In genomic region chr11:69754701-69755100, GRCm38 (mm10) we compare ENCODE assay signal across 8 mouse cellular contexts. TPM values are rescaled to one million over a fixed set of nuclear protein-coding genes. Genes with fewer than 3 reads are reported as not detected.
DNase-seq lines count a peak whose midpoint lies in the region; ATAC-seq and TF ChIP-seq lines count a peak whose summit lies in the region.

No protein-coding gene starts in this region.

- CTCF ChIA-PET in Patski (lab: Charles Lee) = interaction anchor here (1.2 to 2.6 kb wide), 4 partner anchors 25 to 72 kb away, joined by 4 to 8 read pairs (median 4); no protein-coding TSS in a partner anchor

- DNase-seq in kidney, adult 9 months = peak; percentile 54
- no peak for DNase-seq in kidney, adult 18-20 months
- no peak for DNase-seq in Patski (ENCODE audit: low read depth, low spot score)
- DNase-seq in limb, embryonic 11.5 days (ENCODE audit: low spot score) = no peak
- DNase-seq in natural killer cell, adult 2 months (ENCODE audit: low spot score in 2 of 2) = peak; percentile 52 to 63
- no peak for DNase-seq in adrenal gland, adult 2 months
- no peak for DNase-seq in left cerebral cortex, adult 18-20 months (ENCODE audit: low spot score in 2 of 2)

- no peaks in the 10 kb centered on the region for H3K36me3 ChIP-seq in forebrain, embryonic 12.5 days (replicated peaks)
- H3K36me3 ChIP-seq in limb, embryonic 11.5 days (ENCODE audit: control insufficient read depth, insufficient read depth, low read length) = no peaks in the 10 kb centered on the region

- H3K4me3 ChIP-seq in forebrain, embryonic 12.5 days (replicated peaks) = no peak overlapping the region
- H3K4me3 ChIP-seq in limb, embryonic 11.5 days (ENCODE audit: low read depth, low read length) = no peak overlapping the region

- H3K9me3 ChIP-seq in forebrain, embryonic 12.5 days = no peaks in the 10 kb centered on the region
- H3K9me3 ChIP-seq in limb, embryonic 11.5 days (ENCODE audit: control insufficient read depth, low read length) = no peaks in the 10 kb centered on the region

- no peak overlapping the region for H3K9ac ChIP-seq in forebrain, embryonic 12.5 days
- H3K9ac ChIP-seq in limb, embryonic 11.5 days (ENCODE audit: low read length) = no peak overlapping the region

- POLR2A ChIA-PET in Patski (lab: Charles Lee) = no interaction called here

- 56% methylated on average over 3 of the region's 3 CpGs for WGBS in forebrain, embryonic 12.5 days
- WGBS in limb, embryonic 11.5 days = 59% methylated on average over 3 of the region's 3 CpGs

- peaks cover 51% of the 10 kb centered on the region for H3K4me1 ChIP-seq in forebrain, embryonic 12.5 days
- peaks cover 21% of the 10 kb centered on the region for H3K4me1 ChIP-seq in limb, embryonic 11.5 days (ENCODE audit: control insufficient read depth, insufficient read depth, low read length)

- no peaks in the 10 kb centered on the region for H3K27me3 ChIP-seq in Patski
- H3K27me3 ChIP-seq in forebrain, embryonic 12.5 days = no peaks in the 10 kb centered on the region
- H3K27me3 ChIP-seq in limb, embryonic 11.5 days (ENCODE audit: control insufficient read depth, insufficient read depth, low read length) = no peaks in the 10 kb centered on the region

- H3K4me2 ChIP-seq in forebrain, embryonic 12.5 days = peak overlapping the region; percentile 78
- H3K4me2 ChIP-seq in limb, embryonic 11.5 days (ENCODE audit: low read depth, severe bottlenecking) = peak overlapping the region; percentile 3; the same call in 1 of the 2 replicates

- H3K27ac ChIP-seq in forebrain, embryonic 12.5 days = no peak overlapping the region
- no peak overlapping the region for H3K27ac ChIP-seq in limb, embryonic 11.5 days (replicated peaks; ENCODE audit: low read depth, low read length)

- in situ Hi-C loops in Patski (cut with MboI; ENCODE audit: low pct_unique_long_range_greater_than_20kb) = loop anchor here (5.0 kb wide), 2 partner anchors 72 to 123 kb away; partner anchors contain the start of genes Senp3 and Tmem95

- peak; percentile 79 for TF ChIP-seq CTCF in Patski (IDR thresholded peaks at IDR 0.05)

- no peak for ATAC-seq in Patski
- ATAC-seq in forebrain, embryonic 12.5 days (ENCODE audit: low FRiP score) = no peak
- ATAC-seq in limb, embryonic 11.5 days (ENCODE audit: insufficient number of reproducible peaks, low FRiP score, low TSS enrichment, low read depth) = no peak

RNA-seq across cellular contexts. Expression of gene Polr2a, which starts 3.7 kb away (rescaled TPM):
- 96.2 TPM for polyA plus RNA-seq in Patski (2021)
- 31.3 and 35.4 TPM in 2 replicates for polyA plus RNA-seq in forebrain, embryonic 12.5 days (2016; fragmentation: Nextera tagmentation; extraction: Ambion mirVana)
- 64.0 and 78.3 TPM in 2 replicates for polyA plus RNA-seq in limb, embryonic 11.5 days (2014; fragmentation: Nextera tagmentation; extraction: Ambion mirVana)
- 10 to 100 TPM; 71.4 to 77.9 TPM for total RNA-seq in adrenal gland, adult 2 months (2021)
- polyA plus RNA-seq in adrenal gland, adult 2 months (2012; rRNA removed) = 20.6 and 38.3 TPM in 2 replicates
- 10 to 100 TPM; 44.2 to 46.2 TPM for total RNA-seq in left cerebral cortex, adult 18-20 months (2021)

RNA-seq across cellular contexts. Expression of gene Slc35g3, which starts 7.1 kb away (rescaled TPM):
- polyA plus RNA-seq in Patski (2021) = 0.32 TPM
- 0.13 and 0.33 TPM in 2 replicates for polyA plus RNA-seq in forebrain, embryonic 12.5 days (2016; fragmentation: Nextera tagmentation; extraction: Ambion mirVana)
- 0.09 TPM in 1 of 2 replicates, not detected in the other for polyA plus RNA-seq in limb, embryonic 11.5 days (2014; fragmentation: Nextera tagmentation; extraction: Ambion mirVana)
- not detected for total RNA-seq in adrenal gland, adult 2 months (2021)
- polyA plus RNA-seq in adrenal gland, adult 2 months (2012; rRNA removed) = not detected in 2 replicates
- total RNA-seq in left cerebral cortex, adult 18-20 months (2021) = not detected

RNA-seq across cellular contexts. Expression of gene Zbtb4, which starts 11.0 kb away (rescaled TPM):
- 36.9 TPM for polyA plus RNA-seq in Patski (2021)
- polyA plus RNA-seq in forebrain, embryonic 12.5 days (2016; fragmentation: Nextera tagmentation; extraction: Ambion mirVana) = 1.3 and 1.5 TPM in 2 replicates
- polyA plus RNA-seq in limb, embryonic 11.5 days (2014; fragmentation: Nextera tagmentation; extraction: Ambion mirVana) = 0.96 and 1.1 TPM in 2 replicates
- 10 to 100 TPM; 47.3 to 74.8 TPM for total RNA-seq in adrenal gland, adult 2 months (2021)
- 66.0 and 73.6 TPM in 2 replicates for polyA plus RNA-seq in adrenal gland, adult 2 months (2012; rRNA removed)
- 100 to 1,000 TPM; 146 to 156 TPM for total RNA-seq in left cerebral cortex, adult 18-20 months (2021)

RNA-seq across cellular contexts. Expression of gene Chrnb1, which starts 41.0 kb away (rescaled TPM):
- 27.7 TPM for polyA plus RNA-seq in Patski (2021)
- polyA plus RNA-seq in forebrain, embryonic 12.5 days (2016; fragmentation: Nextera tagmentation; extraction: Ambion mirVana) = 1.2 and 1.8 TPM in 2 replicates
- 4.3 and 4.4 TPM in 2 replicates for polyA plus RNA-seq in limb, embryonic 11.5 days (2014; fragmentation: Nextera tagmentation; extraction: Ambion mirVana)
- 1 to 10 TPM; 1.7 to 3.1 TPM for total RNA-seq in adrenal gland, adult 2 months (2021)
- polyA plus RNA-seq in adrenal gland, adult 2 months (2012; rRNA removed) = 2.7 and 3.0 TPM in 2 replicates
- total RNA-seq in left cerebral cortex, adult 18-20 months (2021) = 1 to 10 TPM; 1.2 TPM

RNA-seq across cellular contexts. Expression of gene Fgf11, which starts 47.0 kb away (rescaled TPM):
- 0.03 TPM for polyA plus RNA-seq in Patski (2021)
- polyA plus RNA-seq in forebrain, embryonic 12.5 days (2016; fragmentation: Nextera tagmentation; extraction: Ambion mirVana) = 2.6 and 3.2 TPM in 2 replicates
- polyA plus RNA-seq in limb, embryonic 11.5 days (2014; fragmentation: Nextera tagmentation; extraction: Ambion mirVana) = 0.36 and 0.67 TPM in 2 replicates
- 10 to 100 TPM in 1 of 2 experiments, 1 to 10 TPM in 1; 4.6 to 12.8 TPM for total RNA-seq in adrenal gland, adult 2 months (2021)
- 6.0 and 13.4 TPM in 2 replicates for polyA plus RNA-seq in adrenal gland, adult 2 months (2012; rRNA removed)
- total RNA-seq in left cerebral cortex, adult 18-20 months (2021) = 10 to 100 TPM; 17.1 to 18.5 TPM

Comparison
In these comparisons a context has a peak if more than half of its experiments do, and no peak if none do; other contexts are left out.
1. DNase-seq: peak in kidney, adult 9 months (single experiment) and natural killer cell, adult 2 months (2 of 2); none in kidney, adult 18-20 months (single experiment), Patski (single experiment), limb, embryonic 11.5 days (single experiment), adrenal gland, adult 2 months (single experiment) and left cerebral cortex, adult 18-20 months (0 of 2).
2. RNA of gene Zbtb4, which starts 11.0 kb away (polyA plus RNA-seq): 66.0 to 73.6 TPM in adrenal gland, adult 2 months and 36.9 TPM in Patski (single experiment); 1.3 to 1.5 TPM in forebrain, embryonic 12.5 days and 0.96 to 1.1 TPM in limb, embryonic 11.5 days; every median in the first group is over 10 times any median in the second.